Mouse (Mus musculus) heart, adult 2 months (tissue): ENCODE data around the gene Trak2. TPM values are rescaled to one million over a fixed set of nuclear protein-coding genes. Genes with fewer than 3 reads are reported as not detected.

Source experiments
- polyA plus RNA-seq: library from polyadenylated mRNA; depleted of rRNA; stranded (reverse); fragments of >200 nt; gene quantifications from 2 replicates; pipeline ENCODE4 v1.2.3, GENCODE M21; 2012; rRNA removed
- total RNA-seq, 2 experiments: library from RNA; stranded (reverse); gene quantifications; 2 replicates each; pipeline ENCODE4 v1.2.3; 2021

Trak2 gene
- total and polyA plus RNA-seq, 3 experiments: 71.4 to 232 (median 179) TPM

Other genes with a start within 250 kb of the Trak2 start
- gene Casp8, start 178.1 kb downstream of the Trak2 start, total RNA-seq: 1 to 10 TPM; 6.3 to 8.0 TPM
- 2.0 and 3.8 TPM in 2 replicates for gene Casp8, start 178.1 kb downstream of the Trak2 start, polyA plus RNA-seq
- gene Stradb, start 92 bp upstream of the Trak2 start, total RNA-seq: 10 to 100 TPM; 61.3 to 81.4 TPM
- gene Stradb, start 92 bp upstream of the Trak2 start, polyA plus RNA-seq: 28.5 and 47.3 TPM in 2 replicates
- not detected for gene C2cd6, start 121.5 kb upstream of the Trak2 start, total RNA-seq
- not detected in 2 replicates for gene C2cd6, start 121.5 kb upstream of the Trak2 start, polyA plus RNA-seq
- 1 to 10 TPM; 3.5 to 3.7 TPM for gene Tmem237, start 147.0 kb upstream of the Trak2 start, total RNA-seq
- gene Tmem237, start 147.0 kb upstream of the Trak2 start, polyA plus RNA-seq: 2.4 and 4.9 TPM in 2 replicates
- not detected for gene Mpp4, start 190.0 kb upstream of the Trak2 start, total RNA-seq
- 0.26 and 0.45 TPM in 2 replicates for gene Mpp4, start 190.0 kb upstream of the Trak2 start, polyA plus RNA-seq